22 mouse cellular contexts compared by ENCODE assay signal in genomic region chrX:95366995-95367394, GRCm38 (mm10).
DNase-seq lines count a peak whose midpoint lies in the region; ATAC-seq lines count a peak whose summit lies in the region.
"Had no signal": no experiment of that assay in that cellular context is flagged by ENCODE, and none has a peak within 500 bp of the region (broad histone marks: within the 10 kb centered on the region; RNA-seq: fewer than 3 reads in every experiment).

No protein-coding gene starts in this region.

- H3K36me3 ChIP-seq in hindbrain, embryonic 13.5 days = no peaks in the 10 kb centered on the region
- H3K36me3 ChIP-seq: embryonic facial prominence, embryonic 10.5 days; forebrain, embryonic 15.5 days; heart, embryonic 15.5 days had no signal

- 27% methylated on average over 1 of the region's 1 CpGs for WGBS in hindbrain, embryonic 13.5 days

- H3K27ac ChIP-seq in hindbrain, embryonic 13.5 days = no peak overlapping the region
- H3K27ac ChIP-seq: embryonic facial prominence, embryonic 10.5 days; forebrain, embryonic 15.5 days; heart, embryonic 15.5 days; hindbrain, embryonic 14.5 days; kidney, postnatal 0 days had no signal

- H3K4me2 ChIP-seq in hindbrain, embryonic 13.5 days = no peak overlapping the region
- H3K4me2 ChIP-seq: forebrain, embryonic 15.5 days; heart, embryonic 15.5 days; hindbrain, embryonic 14.5 days had no signal

- no peak for ATAC-seq in hindbrain, embryonic 13.5 days (ENCODE audit: low FRiP score)
- ATAC-seq: forebrain, embryonic 15.5 days; inflammation-experienced regulatory T-cells, adult 6 months had no signal

- no peaks in the 10 kb centered on the region for H3K9me3 ChIP-seq in hindbrain, embryonic 13.5 days
- H3K9me3 ChIP-seq: embryonic facial prominence, embryonic 10.5 days; forebrain, embryonic 15.5 days; heart, embryonic 15.5 days had no signal

- no peak overlapping the region for H3K9ac ChIP-seq in hindbrain, embryonic 13.5 days
- H3K9ac ChIP-seq: forebrain, embryonic 15.5 days; heart, embryonic 15.5 days; hindbrain, embryonic 14.5 days had no signal

- peak; percentile 0 for DNase-seq in embryo, embryonic 11 days
- DNase-seq in embryo, embryonic 10 days (ENCODE audit: low spot score) = no peak
- DNase-seq in left cerebral cortex, adult 9 months (ENCODE audit: low spot score in 2 of 2) = peak; percentile 4 to 17
- no peak for DNase-seq in left cerebral cortex, postnatal 4 days
- peak; percentile 19 to 31 for DNase-seq in right cerebral cortex, postnatal 10 days (ENCODE audit: low spot score in 2 of 2)
- DNase-seq in right cerebral cortex, postnatal 25 days = no peak
- no peak for DNase-seq in kidney, postnatal 10 days
- DNase-seq: adrenal gland, postnatal 36 days; cerebellum, adult 2 months; cerebellum, postnatal 25 days; heart, postnatal 36 days; kidney, adult 18-20 months; lung, postnatal 4 days; thymus, adult 18-20 months; thymus, postnatal 36 days had no signal

- H3K27me3 ChIP-seq in hindbrain, embryonic 13.5 days = no peaks in the 10 kb centered on the region
- H3K27me3 ChIP-seq: forebrain, embryonic 15.5 days; heart, embryonic 15.5 days had no signal

- H3K4me1 ChIP-seq in hindbrain, embryonic 13.5 days (replicated peaks) = no peaks in the 10 kb centered on the region
- H3K4me1 ChIP-seq: embryonic facial prominence, embryonic 10.5 days; forebrain, embryonic 15.5 days; heart, embryonic 15.5 days had no signal

- no peak overlapping the region for H3K4me3 ChIP-seq in hindbrain, embryonic 13.5 days
- H3K4me3 ChIP-seq: embryonic facial prominence, embryonic 10.5 days; forebrain, embryonic 15.5 days; heart, embryonic 15.5 days had no signal

- intact Hi-C loops in left cerebral cortex, postnatal 4 days (cut with DNase I) = no loop called here

Comparison
In these comparisons a context has a peak if more than half of its experiments do, and no peak if none do; other contexts are left out.
1. DNase-seq: peak in embryo, embryonic 11 days (single experiment), left cerebral cortex, adult 9 months (2 of 2) and right cerebral cortex, postnatal 10 days (2 of 2); none in embryo, embryonic 10 days (single experiment), left cerebral cortex, postnatal 4 days (single experiment), right cerebral cortex, postnatal 25 days (single experiment) and kidney, postnatal 10 days (single experiment).